Mouse (Mus musculus): ENCODE results near the gene Ccl20.

The Ccl20 gene

DNA sequence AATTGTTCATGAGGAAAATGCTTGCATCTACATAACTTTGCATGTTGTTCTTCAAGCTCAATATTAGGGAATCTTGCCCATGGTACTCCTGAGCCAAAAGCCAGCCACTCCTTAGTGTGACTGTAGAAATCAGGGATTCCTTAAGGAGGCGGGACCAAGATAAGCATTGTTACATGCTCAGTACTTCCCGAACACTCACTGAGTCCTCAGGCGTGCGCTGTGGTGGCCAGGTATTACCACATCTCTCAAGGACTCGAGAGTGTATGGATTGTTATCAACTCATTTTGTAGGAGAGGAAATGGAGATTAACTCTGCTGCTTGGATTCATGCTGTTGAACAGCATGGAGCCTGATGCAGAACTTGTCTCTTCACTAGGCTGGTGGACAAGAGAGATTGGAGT is 25.5 kb downstream of the Ccl20 start:
- no peak for DNase-seq

DNA sequence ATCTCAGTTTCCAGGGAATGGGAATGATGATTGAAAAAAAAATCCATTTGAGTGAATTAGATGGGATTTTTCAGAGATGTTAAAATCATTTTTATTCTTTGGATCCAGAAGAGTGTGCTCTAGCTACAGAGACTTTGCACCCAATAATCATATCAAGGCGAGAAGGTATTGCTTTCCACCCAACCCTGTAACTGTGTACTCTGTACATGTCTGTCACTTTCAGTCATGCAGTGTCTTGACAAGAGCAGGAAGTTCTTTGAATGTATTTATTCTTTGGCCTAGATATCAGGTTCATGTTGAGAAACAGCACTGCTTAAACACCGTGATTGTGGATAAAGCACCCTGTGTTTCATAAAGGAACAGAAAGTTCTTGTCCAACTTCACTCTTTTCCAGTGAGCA is 30.0 kb downstream of the Ccl20 start:
- no peak for DNase-seq

DNA sequence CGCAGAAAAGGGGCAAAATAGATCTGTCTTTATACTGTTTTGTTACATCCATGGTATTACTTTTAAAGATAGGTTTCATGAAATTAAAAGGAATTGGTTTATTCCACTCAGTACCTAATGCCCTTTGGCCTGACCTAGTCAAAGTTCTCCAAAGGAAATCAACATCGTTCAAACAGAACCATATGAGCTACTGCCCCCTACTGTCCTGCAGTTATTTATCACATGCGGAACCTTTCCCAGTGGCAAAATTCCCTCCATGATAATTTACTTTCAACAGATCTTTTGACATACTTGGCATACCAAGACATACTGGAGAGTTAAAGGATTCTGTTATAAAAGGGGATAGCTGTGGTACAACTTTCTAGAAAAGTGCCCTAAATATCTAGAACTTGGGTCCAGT is 33.7 kb downstream of the Ccl20 start:
- DNase-seq: no peak

DNA sequence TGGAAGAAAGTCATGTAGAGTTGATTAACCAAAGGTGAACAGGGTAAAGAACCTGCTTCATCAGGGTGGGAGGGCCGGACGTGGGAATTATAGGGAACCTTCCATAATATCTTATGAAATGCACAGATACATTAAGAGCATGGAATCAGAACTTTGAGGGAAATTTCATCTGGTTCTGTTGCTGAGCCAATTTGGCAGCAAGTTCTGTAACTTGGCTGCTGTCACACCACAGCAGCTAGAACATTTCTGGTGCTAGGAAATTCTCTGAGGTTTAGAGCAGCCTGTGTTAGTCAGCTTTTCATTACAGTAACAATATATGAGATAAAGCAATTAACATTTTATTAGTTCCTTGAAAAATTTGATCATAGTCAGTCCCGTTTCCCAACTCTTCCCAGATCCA is 36.4 kb downstream of the Ccl20 start:
- DNase-seq: no peak

DNA sequence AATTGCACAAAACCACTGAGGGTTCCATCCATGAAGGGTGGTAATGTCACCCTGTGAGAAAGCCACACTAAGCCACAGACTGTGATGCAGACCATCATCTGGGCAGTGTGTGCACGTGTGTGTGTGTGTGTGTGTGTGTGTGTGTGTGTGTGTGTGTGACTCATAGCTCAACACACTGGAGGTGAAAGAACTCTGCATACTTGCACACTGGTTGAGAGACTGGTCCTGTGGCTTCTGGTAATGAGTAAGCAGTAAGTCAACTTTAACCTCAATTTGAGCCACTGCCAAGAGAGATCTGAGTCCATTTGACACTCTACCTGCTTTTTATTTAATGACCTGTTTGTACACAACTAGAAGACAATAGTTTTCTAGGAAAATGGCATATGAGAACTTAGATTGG is 40.3 kb downstream of the Ccl20 start:
- DNase-seq: no peak

DNA sequence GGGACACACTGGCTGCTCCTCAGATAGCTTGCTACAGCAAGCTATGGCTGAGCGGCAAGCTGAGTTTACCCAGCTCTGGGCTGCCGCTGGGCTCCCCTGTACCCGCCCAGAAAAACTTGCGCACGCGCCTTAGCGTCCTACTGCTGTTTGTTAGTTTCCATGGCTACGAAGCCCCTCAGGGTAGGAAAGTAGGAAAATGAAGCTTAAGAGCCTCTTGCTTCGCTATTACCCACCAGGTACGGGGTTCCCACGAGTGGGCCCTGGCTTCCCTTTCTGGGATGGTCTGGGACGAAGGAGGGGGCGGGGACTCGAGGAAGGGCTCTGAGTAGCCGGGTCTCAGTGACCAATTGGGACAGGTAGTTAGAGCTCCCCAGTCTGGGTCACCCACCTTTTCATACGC is 43.0 kb downstream of the Ccl20 start, which contains the start of gene Daw1:
TSS of gene Daw1 (plus strand) at position 150 of the 400 bp plus-strand sequence.
- DNase-seq: no peak

DNA sequence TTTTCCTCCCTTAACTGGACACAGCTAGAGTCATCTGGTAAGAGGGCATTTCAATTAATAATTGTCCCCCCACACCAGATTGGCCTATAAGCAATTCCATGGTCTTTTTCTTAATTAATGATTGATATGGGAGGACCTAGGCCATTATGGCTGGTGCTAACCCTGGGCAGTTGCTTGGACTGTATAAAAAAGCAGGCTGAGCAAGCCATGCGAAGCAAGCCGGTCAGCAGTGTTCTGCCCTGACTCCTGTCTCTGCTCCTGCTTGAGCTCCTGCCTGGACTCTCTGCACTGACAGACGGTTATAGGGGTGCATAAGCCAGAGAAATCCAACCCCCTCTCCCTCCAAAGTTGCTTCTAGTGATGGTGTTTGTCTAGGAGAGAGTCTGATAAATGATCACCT is 45.1 kb downstream of the Ccl20 start:
- no peak for DNase-seq

DNA sequence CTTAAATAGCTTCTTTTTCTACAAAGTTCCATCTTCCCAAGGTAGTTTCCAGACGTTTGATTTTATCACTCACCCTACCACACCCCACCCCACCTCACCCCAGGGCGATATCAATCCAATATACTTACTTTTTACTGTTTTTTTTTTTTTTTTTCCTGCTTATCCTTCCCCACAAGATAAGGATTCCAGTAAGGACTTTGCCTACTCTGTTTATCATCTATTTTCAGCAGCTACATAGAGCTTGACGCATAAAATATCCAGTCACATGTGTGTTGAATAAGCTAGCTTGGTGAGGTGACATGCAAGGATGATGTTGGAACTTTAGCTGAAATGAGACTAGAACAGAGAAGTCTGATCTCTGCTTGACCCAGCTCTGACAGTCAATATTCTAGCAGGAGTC is 47.5 kb downstream of the Ccl20 start:
- DNase-seq: no peak

Measured in thymus, adult 18-20 months (tissue).